In genomic region chr7:79607263-79607921, GRCm38 (mm10) we compare ENCODE assay signal across 9 mouse cellular contexts. TPM values are rescaled to one million over a fixed set of nuclear protein-coding genes. Genes with fewer than 3 reads are reported as not detected.
DNase-seq lines count a peak whose midpoint lies in the region; ATAC-seq and TF ChIP-seq lines count a peak whose summit lies in the region.
"Had no signal": no experiment of that assay in that cellular context is flagged by ENCODE, and none has a peak within 500 bp of the region (broad histone marks: within the 10 kb centered on the region; RNA-seq: fewer than 3 reads in every experiment).

No protein-coding gene starts in this region.

- DNase-seq in layer of hippocampus, adult 2 months (ENCODE audit: low spot score in 2 of 2) = no peak
- no peak for DNase-seq in layer of hippocampus, postnatal 25 days (ENCODE audit: extremely low spot score in 1 of 2, low spot score in 1 of 2)
- peak; percentile 81 for DNase-seq in embryo, embryonic 9.5 days (ENCODE audit: extremely low spot score)
- DNase-seq in intestine, embryonic 14.5 days (ENCODE audit: low spot score) = peak; percentile 58
- peak; percentile 80 for DNase-seq in midbrain, embryonic 10.5 days (ENCODE audit: low spot score)
- DNase-seq in yolk sac, embryonic 10.5 days (ENCODE audit: low spot score) = peak; percentile 42
- no peak for DNase-seq in left cerebral cortex, adult 9 months (ENCODE audit: low spot score in 2 of 2)
- DNase-seq in urinary bladder, postnatal 25 days (ENCODE audit: low spot score) = no peak

- H3K9me3 ChIP-seq in intestine, embryonic 14.5 days (ENCODE audit: control insufficient read depth, low read length) = no peaks in the 10 kb centered on the region
- no peaks in the 10 kb centered on the region for H3K9me3 ChIP-seq in midbrain, embryonic 10.5 days (replicated peaks)

- peaks cover 47% of the 10 kb centered on the region for H3K27me3 ChIP-seq in intestine, embryonic 14.5 days (replicated peaks; ENCODE audit: control insufficient read depth, insufficient read depth, low read length)
- peaks cover 97% of the 10 kb centered on the region for H3K27me3 ChIP-seq in midbrain, embryonic 10.5 days (ENCODE audit: low read depth, poor library complexity, severe bottlenecking)

- peak overlapping the region; percentile 43 for H3K4me2 ChIP-seq in intestine, embryonic 14.5 days (ENCODE audit: low read length)

- no peak for TF ChIP-seq CTCF in layer of hippocampus, adult 2 months (conservative IDR thresholded peaks at IDR 0.05)

- H3K4me1 ChIP-seq in intestine, embryonic 14.5 days (replicated peaks; ENCODE audit: control insufficient read depth, insufficient read depth, low read length) = 0 out of 2 replicates have a peak, but pooled peaks cover 3% of the 10 kb centered on the region
- peaks cover 21% of the 10 kb centered on the region for H3K4me1 ChIP-seq in midbrain, embryonic 10.5 days

- peak overlapping the region; percentile 5; the same call in 1 of the 2 replicates for H3K4me3 ChIP-seq in layer of hippocampus, adult 2 months
- H3K4me3 ChIP-seq in intestine, embryonic 14.5 days (ENCODE audit: low read depth, low read length) = peak overlapping the region; percentile 8
- peak overlapping the region; percentile 54 for H3K4me3 ChIP-seq in midbrain, embryonic 10.5 days

- no peak overlapping the region for H3K9ac ChIP-seq in intestine, embryonic 14.5 days (ENCODE audit: low read length)

- no peaks in the 10 kb centered on the region for H3K36me3 ChIP-seq in intestine, embryonic 14.5 days (ENCODE audit: control insufficient read depth, insufficient read depth, low read length)
- no peaks in the 10 kb centered on the region for H3K36me3 ChIP-seq in midbrain, embryonic 10.5 days

- no peak overlapping the region for H3K27ac ChIP-seq in layer of hippocampus, adult 2 months
- H3K27ac ChIP-seq in intestine, embryonic 14.5 days (ENCODE audit: low read depth) = no peak overlapping the region
- H3K27ac ChIP-seq in midbrain, embryonic 10.5 days (replicated peaks) = peak overlapping the region; percentile 38; the same call in 1 of the 2 replicates

- peak; percentile 70 for ATAC-seq in intestine, embryonic 14.5 days (replicated peaks; ENCODE audit: low FRiP score, low TSS enrichment, low read depth)

- 2% methylated on average over 25 of the region's 25 CpGs for WGBS in intestine, embryonic 14.5 days
- 2% methylated on average over 25 of the region's 25 CpGs for WGBS in midbrain, embryonic 10.5 days

RNA-seq across cellular contexts. Expression of gene Rhcg, which starts 10.1 kb away (rescaled TPM):
- total RNA-seq in layer of hippocampus, adult 2 months (2021) = 1 to 10 TPM; 1.1 to 1.2 TPM
- total RNA-seq in layer of hippocampus, postnatal 25 days (2021) = 1 to 10 TPM; 2.1 to 2.4 TPM
- 0.08 TPM in 1 of 2 replicates, not detected in the other for polyA plus RNA-seq in intestine, embryonic 14.5 days (2014; fragmentation: Nextera tagmentation; extraction: Ambion mirVana)
- 0.55 and 0.81 TPM in 2 replicates for polyA plus RNA-seq in midbrain, embryonic 10.5 days (2016; fragmentation: Nextera tagmentation; extraction: Ambion mirVana)
- polyA plus RNA-seq: small intestine, adult 2 months had no signal

RNA-seq across cellular contexts. Expression of gene Ticrr, which starts 52.6 kb away (rescaled TPM):
- total RNA-seq in layer of hippocampus, adult 2 months (2021) = under 1 TPM; 0.12 to 0.23 TPM
- under 1 TPM; 0.14 to 0.27 TPM for total RNA-seq in layer of hippocampus, postnatal 25 days (2021)
- 11.0 and 11.2 TPM in 2 replicates for polyA plus RNA-seq in intestine, embryonic 14.5 days (2014; fragmentation: Nextera tagmentation; extraction: Ambion mirVana)
- 14.4 and 15.4 TPM in 2 replicates for polyA plus RNA-seq in midbrain, embryonic 10.5 days (2016; fragmentation: Nextera tagmentation; extraction: Ambion mirVana)

Comparison
In these comparisons a context has a peak if more than half of its experiments do, and no peak if none do; other contexts are left out.
1. DNase-seq: peak in embryo, embryonic 9.5 days (single experiment), intestine, embryonic 14.5 days (single experiment), midbrain, embryonic 10.5 days (single experiment) and yolk sac, embryonic 10.5 days (single experiment); none in layer of hippocampus, adult 2 months (0 of 2), layer of hippocampus, postnatal 25 days (0 of 2), left cerebral cortex, adult 9 months (0 of 2) and urinary bladder, postnatal 25 days (single experiment).
2. Peak in every context shown above with its lines, with median percentiles within 50 percentile points of each other: H3K4me3 ChIP-seq.